Mouse (Mus musculus) olfactory bulb, adult 2 months (tissue): ENCODE results near the gene Anks1.

Experiments
- CTCF ChIP-seq: fragments of 200-500 bp; IDR thresholded peaks from 2 replicates; pipeline ENCODE4 v1.5.1; 2012; ENCODE audit warnings: low read depth, mild to moderate bottlenecking, low read length, moderate library complexity; ENCODE audit not compliant: insufficient read depth
- POLR2A ChIP-seq: fragments of 200-500 bp; IDR thresholded peaks from 2 replicates; pipeline ENCODE4 v1.6.1; 2012; ENCODE audit warnings: mild to moderate bottlenecking, low read depth, low read length, moderate library complexity; ENCODE audit not compliant: insufficient read depth

GRCm38 (mm10) chr17:27996320-27996719, 87.2 kb downstream of the Anks1 start:
- TF ChIP-seq POLR2A = no peak
- no peak for TF ChIP-seq CTCF
